Comparison of ENCODE assay signal across 14 mouse cellular contexts in the genomic region with DNA sequence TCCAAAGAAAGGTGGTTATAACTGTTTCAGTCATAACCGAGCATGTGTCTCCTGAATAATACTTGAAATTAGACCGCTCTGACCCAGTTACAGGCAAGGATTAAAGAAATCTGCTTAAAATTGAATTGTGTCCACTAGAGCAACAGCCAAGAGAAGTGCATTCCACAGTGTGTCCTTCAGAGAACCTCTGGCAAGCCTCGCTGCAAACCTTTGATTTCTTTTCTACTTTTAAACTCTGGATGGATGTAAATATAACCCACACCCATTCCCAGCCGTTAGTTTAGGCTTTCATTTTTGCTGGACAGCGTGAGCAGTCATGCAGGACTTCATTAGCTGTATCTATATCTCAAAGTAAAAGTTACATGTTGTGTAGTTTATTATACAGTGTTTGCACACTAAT. TPM values are rescaled to one million over a fixed set of nuclear protein-coding genes. Genes with fewer than 3 reads are reported as not detected.
DNase-seq lines count a peak whose midpoint lies in the region; ATAC-seq lines count a peak whose summit lies in the region.
"Had no signal": no experiment of that assay in that cellular context is flagged by ENCODE, and none has a peak within 500 bp of the region (broad histone marks: within the 10 kb centered on the region; RNA-seq: fewer than 3 reads in every experiment).

No protein-coding gene starts in this region.

- H3K9ac ChIP-seq in lung, embryonic 15.5 days: no peak overlapping the region
- no peak overlapping the region for H3K9ac ChIP-seq in kidney, embryonic 14.5 days (ENCODE audit: low read depth, low read length)

- H3K36me3 ChIP-seq in lung, embryonic 15.5 days: no peaks in the 10 kb centered on the region
- H3K36me3 ChIP-seq in kidney, embryonic 14.5 days (ENCODE audit: control insufficient read depth, insufficient read depth, low read length): no peaks in the 10 kb centered on the region

- H3K27me3 ChIP-seq in lung, embryonic 15.5 days: no peaks in the 10 kb centered on the region
- no peaks in the 10 kb centered on the region for H3K27me3 ChIP-seq in kidney, embryonic 14.5 days (ENCODE audit: control insufficient read depth, insufficient read depth, low read length)

- no peak overlapping the region for H3K4me3 ChIP-seq in lung, embryonic 15.5 days
- no peak overlapping the region for H3K4me3 ChIP-seq in kidney, embryonic 14.5 days (ENCODE audit: low read length)

- H3K27ac ChIP-seq in lung, embryonic 15.5 days: peak overlapping the region; percentile 50
- H3K27ac ChIP-seq in kidney, embryonic 14.5 days (ENCODE audit: low read depth, low read length): 0 out of 2 replicates have a peak overlapping the region, but pooled peaks have one; percentile 19

- peak; percentile 18 for DNase-seq in gastrocnemius, adult 18-20 months (ENCODE audit: low spot score)
- DNase-seq in gastrocnemius, postnatal 10 days: no peak
- no peak for DNase-seq in lung, postnatal 36 days
- DNase-seq in testis, postnatal 10 days (ENCODE audit: low spot score): peak; percentile 33
- DNase-seq in retina, embryonic 14.5 days (ENCODE audit: low spot score): no peak
- DNase-seq: cerebellum, postnatal 36 days; layer of hippocampus, postnatal 36 days; thymus, adult 2 months had no signal

- H3K4me1 ChIP-seq in lung, embryonic 15.5 days: 0 out of 2 replicates have a peak, but pooled peaks cover 3% of the 10 kb centered on the region
- H3K4me1 ChIP-seq in kidney, embryonic 14.5 days (ENCODE audit: control insufficient read depth, insufficient read depth, low read length): no peaks in the 10 kb centered on the region

- ATAC-seq in lung, embryonic 15.5 days (ENCODE audit: borderline replicate concordance, extremely low read depth, low FRiP score, low TSS enrichment): no peak
- no peak; the same call in 1 of the 2 replicates for ATAC-seq in kidney, embryonic 14.5 days (ENCODE audit: low FRiP score, low TSS enrichment)
- ATAC-seq in megakaryocyte-erythroid progenitor cell, adult 5-6 weeks (replicated peaks; ENCODE audit: low FRiP score, low TSS enrichment, poor library complexity, severe bottlenecking): no peak
- ATAC-seq: activated CD4-positive, CD25-positive, alpha-beta regulatory T cell, adult 4 months; intestine, embryonic 16.5 days had no signal

- H3K9me3 ChIP-seq in lung, embryonic 15.5 days: no peaks in the 10 kb centered on the region
- H3K9me3 ChIP-seq in kidney, embryonic 14.5 days (ENCODE audit: control insufficient read depth, low read length): no peaks in the 10 kb centered on the region

- H3K4me2 ChIP-seq in lung, embryonic 15.5 days: peak overlapping the region; percentile 8; the same call in 1 of the 2 replicates
- H3K4me2 ChIP-seq in kidney, embryonic 14.5 days (replicated peaks; ENCODE audit: low read depth, low read length): no peak overlapping the region
- H3K4me2 ChIP-seq: liver, embryonic 11.5 days had no signal

- WGBS in lung, embryonic 15.5 days: 35% methylated on average over 5 of the region's 5 CpGs
- WGBS in kidney, embryonic 14.5 days: 65% methylated on average over 5 of the region's 5 CpGs

RNA-seq across cellular contexts. Expression of gene Abca4, which starts 17.6 kb away (rescaled TPM):
- total RNA-seq in gastrocnemius, adult 18-20 months (2021): under 1 TPM; 0.53 to 0.62 TPM
- total RNA-seq in gastrocnemius, postnatal 10 days (2021): 1 to 10 TPM; 1.8 to 2.3 TPM
- polyA plus RNA-seq in lung, embryonic 15.5 days (2015; fragmentation: Nextera tagmentation; extraction: Ambion mirVana): 1.3 and 1.5 TPM in 2 replicates
- 0.70 and 0.84 TPM in 2 replicates for polyA plus RNA-seq in kidney, embryonic 14.5 days (2014; fragmentation: Nextera tagmentation; extraction: Ambion mirVana)
- total RNA-seq in megakaryocyte-erythroid progenitor cell, adult 5-6 weeks (2014; fragmentation: Nextera tagmentation): not detected in 2 replicates
- total RNA-seq in megakaryocyte-erythroid progenitor cell, adult 5-6 weeks (2017): 0.15 TPM in 1 of 2 replicates, not detected in the other
- polyA plus RNA-seq: activated CD4-positive, CD25-positive, alpha-beta regulatory T cell, adult 4 months had no signal

Comparison
In these comparisons a context has a peak if more than half of its experiments do, and no peak if none do; other contexts are left out.
1. DNase-seq: peak in gastrocnemius, adult 18-20 months (single experiment) and testis, postnatal 10 days (single experiment); none in gastrocnemius, postnatal 10 days (single experiment), lung, postnatal 36 days (single experiment) and retina, embryonic 14.5 days (single experiment).